ENCODE assay signal across 9 mouse cellular contexts in the genomic region with DNA sequence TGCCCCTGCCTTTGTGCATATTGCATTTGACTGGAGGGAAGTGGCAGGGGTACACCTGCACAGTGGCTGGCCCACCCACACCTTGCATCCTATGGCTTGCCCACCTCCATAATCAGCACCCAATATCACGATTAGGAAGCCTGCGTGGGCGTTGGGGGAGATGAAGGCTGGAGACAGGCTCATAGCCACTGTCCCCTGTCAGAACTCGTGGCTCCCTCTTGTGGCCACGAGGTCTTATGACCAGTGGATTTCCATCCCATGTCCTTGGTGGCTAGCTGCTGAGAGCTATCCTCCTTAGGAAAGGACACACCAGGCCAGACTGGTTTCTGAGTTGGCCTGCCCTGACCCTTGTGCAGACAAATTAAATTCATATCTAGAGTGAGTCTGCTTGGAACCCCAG.
DNase-seq lines count a peak whose midpoint lies in the region; ATAC-seq and TF ChIP-seq lines count a peak whose summit lies in the region.
"Had no signal": no experiment of that assay in that cellular context is flagged by ENCODE, and none has a peak within 500 bp of the region (broad histone marks: within the 10 kb centered on the region; RNA-seq: fewer than 3 reads in every experiment).

No protein-coding gene starts in this region.

- H3K27ac ChIP-seq in forebrain, embryonic 11.5 days (ENCODE audit: low read depth, low read length): peak overlapping the region; percentile 90; the same call in 1 of the 2 replicates
- no peak overlapping the region for H3K27ac ChIP-seq in lung, embryonic 14.5 days (ENCODE audit: low read depth)
- H3K27ac ChIP-seq: heart, embryonic 13.5 days had no signal

- H3K27me3 ChIP-seq in forebrain, embryonic 11.5 days (ENCODE audit: control insufficient read depth, insufficient read depth, low read length): no peaks in the 10 kb centered on the region
- H3K27me3 ChIP-seq in lung, embryonic 14.5 days (ENCODE audit: insufficient read depth, low read length): no peaks in the 10 kb centered on the region

- no peak overlapping the region for H3K4me2 ChIP-seq in forebrain, embryonic 11.5 days (ENCODE audit: low read depth, low read length, severe bottlenecking)
- H3K4me2 ChIP-seq in lung, embryonic 14.5 days: no peak overlapping the region
- H3K4me2 ChIP-seq: heart, embryonic 13.5 days had no signal

- TF ChIP-seq CTCF in lung, embryonic 14.5 days (IDR thresholded peaks at IDR 0.05; ENCODE audit: low read depth): peak; percentile 92

- peak; percentile 44 for DNase-seq in ES-CJ7 (ENCODE audit: low read depth, low spot score)
- peak; percentile 46 for DNase-seq in brain, embryonic 18.5 days (ENCODE audit: low read depth, low spot score)
- DNase-seq in forebrain, embryonic 11.5 days (ENCODE audit: low spot score): peak; percentile 83
- DNase-seq in heart, postnatal 25 days (ENCODE audit: low spot score): peak; percentile 20
- peak; percentile 64 to 82 for DNase-seq in kidney, postnatal 36 days
- DNase-seq in lung, embryonic 14.5 days: peak; percentile 85
- peak; percentile 40 for DNase-seq in ovary, postnatal 10 days (ENCODE audit: low spot score)
- peak; percentile 68 for DNase-seq in thymus, postnatal 4 days

- no peaks in the 10 kb centered on the region for H3K36me3 ChIP-seq in forebrain, embryonic 11.5 days (ENCODE audit: control insufficient read depth, insufficient read depth, low read length)
- H3K36me3 ChIP-seq in lung, embryonic 14.5 days (ENCODE audit: insufficient read depth): no peaks in the 10 kb centered on the region
- H3K36me3 ChIP-seq: heart, embryonic 13.5 days had no signal

- WGBS in forebrain, embryonic 11.5 days: 2% methylated on average over 5 of the region's 5 CpGs
- WGBS in lung, embryonic 14.5 days: 0% methylated on average over 5 of the region's 5 CpGs

- no peak overlapping the region for H3K9ac ChIP-seq in forebrain, embryonic 11.5 days (ENCODE audit: low read length)
- H3K9ac ChIP-seq in lung, embryonic 14.5 days: no peak overlapping the region
- H3K9ac ChIP-seq: heart, embryonic 13.5 days had no signal

- ATAC-seq in forebrain, embryonic 11.5 days (replicated peaks; ENCODE audit: low FRiP score): peak; percentile 21
- peak; percentile 13; the same call in 1 of the 2 replicates for ATAC-seq in lung, embryonic 14.5 days (ENCODE audit: insufficient read depth)

- intact Hi-C loops in heart, postnatal 25 days (cut with DNase I): loop anchor here (1.0 to 5.0 kb wide), 3 partner anchors 36 to 253 kb away; no protein-coding TSS in a partner anchor

- H3K4me1 ChIP-seq in forebrain, embryonic 11.5 days (replicated peaks; ENCODE audit: control insufficient read depth, insufficient read depth, low read length): peaks cover 20% of the 10 kb centered on the region
- H3K4me1 ChIP-seq in lung, embryonic 14.5 days (ENCODE audit: insufficient read depth): 0 out of 2 replicates have a peak, but pooled peaks cover 4% of the 10 kb centered on the region

- no peak overlapping the region for H3K4me3 ChIP-seq in forebrain, embryonic 11.5 days (ENCODE audit: low read depth, low read length)
- no peak overlapping the region for H3K4me3 ChIP-seq in lung, embryonic 14.5 days (ENCODE audit: low read depth, low read length)
- H3K4me3 ChIP-seq: heart, embryonic 13.5 days had no signal

- H3K9me3 ChIP-seq in forebrain, embryonic 11.5 days (ENCODE audit: control insufficient read depth, low read length): no peaks in the 10 kb centered on the region
- H3K9me3 ChIP-seq in lung, embryonic 14.5 days (ENCODE audit: low read depth, low read length): no peaks in the 10 kb centered on the region
- H3K9me3 ChIP-seq: heart, embryonic 13.5 days had no signal

Comparison
In these comparisons a context has a peak if more than half of its experiments do, and no peak if none do; other contexts are left out.
1. DNase-seq: peak in every context shown above with its lines; median percentile 85 in lung, embryonic 14.5 days; 83 in forebrain, embryonic 11.5 days; 73 in kidney, postnatal 36 days; 68 in thymus, postnatal 4 days; 46 in brain, embryonic 18.5 days; 44 in ES-CJ7; 40 in ovary, postnatal 10 days; 20 in heart, postnatal 25 days.